Mouse (Mus musculus) kidney, embryonic 15.5 days (tissue): ENCODE results near the gene Msi1. TPM values are rescaled to one million over a fixed set of nuclear protein-coding genes. Genes with fewer than 3 reads are reported as not detected.

ENCODE experiments used
- ATAC-seq: fragments of 200-750 bp; cut with Nextera tagmentation; replicated peaks from 2 replicates; pipeline ENCODE4 v1.8.0; 2017; ENCODE audit warnings: moderate TSS enrichment; ENCODE audit not compliant: low FRiP score
- H3K27ac ChIP-seq: fragments of 300-500 bp; sonication (generic); 2 replicates; pipeline ENCODE4 v1.5.1; 2015; ENCODE audit warnings: mild to moderate bottlenecking, inconsistent platforms
- H3K27me3 ChIP-seq: fragments of 300-500 bp; sonication (generic); 2 replicates; pipeline ENCODE4 v1.6.1; 2015; ENCODE audit warnings: inconsistent platforms
- H3K36me3 ChIP-seq: fragments of 300-500 bp; sonication (generic); 2 replicates; pipeline ENCODE4 v1.6.1; 2015; ENCODE audit warnings: inconsistent platforms
- H3K4me1 ChIP-seq: fragments of 300-500 bp; sonication (generic); 2 replicates; pipeline ENCODE4 v1.6.1; 2015; ENCODE audit warnings: inconsistent platforms
- H3K4me2 ChIP-seq: fragments of 300-500 bp; sonication (generic); 2 replicates; pipeline ENCODE4 v1.6.1; 2015; ENCODE audit warnings: moderate library complexity, mild to moderate bottlenecking, inconsistent platforms
- H3K4me3 ChIP-seq: fragments of 300-500 bp; sonication (generic); replicated peaks from 2 replicates; pipeline ENCODE4 v1.5.1; 2015; ENCODE audit warnings: mild to moderate bottlenecking, inconsistent platforms
- H3K9ac ChIP-seq: fragments of 300-500 bp; sonication (generic); 2 replicates; pipeline ENCODE4 v1.6.1; 2015; ENCODE audit warnings: mild to moderate bottlenecking, inconsistent platforms
- H3K9me3 ChIP-seq: fragments of 300-500 bp; sonication (generic); replicated peaks from 2 replicates; pipeline ENCODE4 v1.6.1; 2016; ENCODE audit warnings: inconsistent platforms
- WGBS: fragments of 180-500 bp; shearing (Covaris S2); methylation state at CpG from one replicate; pipeline ENCODE4 v1.1.7; 2015; ENCODE audit warnings: mixed read lengths; 5-methylcytosine and 5-hydroxymethylcytosine counted together
- polyA plus RNA-seq: library from polyadenylated mRNA; unstranded; fragments of >200 nt; fragmentation: Nextera tagmentation; extraction: Ambion mirVana; gene quantifications from 2 replicates; pipeline ENCODE4 v1.2.1, GENCODE M21; 2015

Gene Msi1
- polyA plus RNA-seq, 1 experiment from 2014 or later, result 22.0 TPM

DNA sequence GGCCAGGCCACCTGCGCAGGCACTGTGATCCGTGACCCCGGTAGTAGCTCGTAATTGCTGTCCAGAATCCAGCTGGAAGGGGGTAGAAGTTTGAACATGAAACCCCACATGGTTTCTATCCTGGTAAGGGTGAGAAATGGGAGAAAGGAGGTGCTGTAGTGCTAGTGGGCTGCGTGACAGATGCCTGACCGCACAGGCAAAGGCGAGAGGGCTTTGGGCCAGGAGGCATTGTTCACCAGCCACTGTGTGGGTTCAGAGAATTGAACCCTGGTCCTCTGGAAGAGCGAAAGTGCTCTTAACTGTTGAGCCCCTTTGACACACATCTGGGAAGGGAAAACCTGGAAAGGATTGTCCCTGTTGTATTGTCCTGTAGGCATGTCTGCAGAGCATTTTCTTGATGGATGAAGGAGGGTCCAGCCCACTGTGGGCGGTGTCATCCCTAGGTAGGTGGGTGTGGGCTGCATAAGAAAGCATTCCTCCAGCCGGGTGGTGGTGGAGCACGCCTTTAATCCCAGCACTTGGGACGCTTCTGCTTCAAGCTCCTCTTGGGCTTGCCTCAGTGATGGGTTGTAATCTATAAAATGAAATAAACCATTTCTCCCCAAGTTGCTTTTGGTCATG, 46.8 kb downstream of the Msi1 start:
- H3K36me3 ChIP-seq, result peaks cover 13% of the 10 kb centered on the region; the same call in 1 of the 2 replicates
- H3K9ac ChIP-seq, result no peak overlapping the region
- H3K4me3 ChIP-seq, result peak overlapping the region; percentile 43
- peak overlapping the region; percentile 59 for H3K27ac ChIP-seq
- ATAC-seq, result peak; percentile 63
- H3K4me1 ChIP-seq, result peaks cover 19% of the 10 kb centered on the region
- H3K9me3 ChIP-seq, result no peaks in the 10 kb centered on the region
- WGBS, result 31% methylated on average over 12 of the region's 12 CpGs
- peak overlapping the region; percentile 63 for H3K4me2 ChIP-seq
- no peaks in the 10 kb centered on the region for H3K27me3 ChIP-seq

GRCm38 (mm10) chr5:115479561-115479960, 50.2 kb downstream of the Msi1 start:
- Histone ChIP-seq H3K4me2 (no peak overlapping the region), H3K4me1 (peaks cover 38% of the 10 kb centered on the region), H3K36me3 (peaks cover 13% of the 10 kb centered on the region; the same call in 1 of the 2 replicates), H3K27me3 (no peaks in the 10 kb centered on the region), H3K9me3 (no peaks in the 10 kb centered on the region), H3K9ac (no peak overlapping the region), H3K27ac (no peak overlapping the region), H3K4me3 (no peak overlapping the region)
- ATAC-seq, result no peak
- 61% methylated on average over 15 of the region's 15 CpGs for WGBS

DNA sequence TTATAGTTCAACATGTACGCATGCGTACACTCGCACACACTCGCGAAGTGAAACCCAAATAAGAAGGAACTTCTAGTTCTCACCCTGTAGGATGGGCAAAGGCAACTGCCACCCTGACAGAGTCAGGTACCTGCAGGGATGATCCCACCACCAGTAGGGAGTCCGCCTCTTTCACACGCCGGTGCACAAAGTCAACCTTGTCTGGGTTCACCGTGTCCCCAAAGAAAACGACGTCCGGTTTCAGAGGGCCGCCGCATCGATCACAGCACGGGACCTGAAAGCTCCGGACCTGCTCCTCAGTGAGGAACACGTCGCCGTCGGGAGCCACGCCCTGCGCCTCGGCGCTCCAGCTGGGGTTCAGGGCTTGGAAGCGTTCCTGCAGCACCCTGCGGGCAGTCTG, 50.7 kb downstream of the Msi1 start:
- 28% methylated on average over 27 of the region's 27 CpGs for WGBS
- peaks cover 43% of the 10 kb centered on the region for H3K4me1 ChIP-seq

DNA sequence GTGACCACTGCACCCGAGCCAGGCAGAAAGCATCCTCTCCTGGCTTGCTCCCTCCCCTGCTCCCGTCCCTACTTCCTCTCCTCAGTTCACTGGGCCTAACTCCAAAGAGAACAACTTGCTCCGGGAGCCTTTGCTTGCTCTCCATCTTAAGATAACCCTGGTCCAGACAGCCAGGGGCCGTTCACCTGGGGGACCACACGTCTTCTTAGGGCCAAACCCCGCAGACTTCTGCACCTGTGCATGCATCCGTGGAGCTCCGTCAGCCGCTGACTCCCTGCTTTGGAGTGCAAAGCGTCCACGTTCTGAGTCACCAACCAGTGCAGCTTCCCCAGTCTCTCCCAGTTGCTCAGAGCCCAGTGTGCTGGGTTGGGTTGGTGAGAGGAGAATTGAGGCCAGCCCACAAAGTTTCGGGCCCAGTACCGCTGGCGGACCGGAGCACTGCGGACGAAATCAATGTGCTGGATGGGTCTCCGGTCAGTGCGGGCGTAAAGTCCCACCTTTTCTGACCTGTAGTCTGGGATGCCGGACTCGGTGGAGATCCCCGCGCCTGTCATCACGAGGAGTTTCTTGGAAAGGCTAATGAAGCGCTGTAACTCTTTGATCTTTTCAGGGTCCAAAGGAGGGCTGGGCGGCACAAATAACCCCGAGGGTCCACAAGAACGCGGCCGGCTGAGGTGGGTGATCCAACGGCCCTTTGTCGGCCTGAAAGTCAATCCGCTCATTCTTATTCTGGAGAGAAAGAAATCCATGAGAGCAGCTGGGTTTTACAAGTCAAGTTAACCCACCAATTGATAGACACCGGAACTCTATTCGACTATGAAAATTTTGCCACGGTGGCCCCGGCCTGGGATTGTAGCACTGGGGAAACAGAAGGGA, 53.2 kb downstream of the Msi1 start:
- peak overlapping the region; percentile 4; the same call in 1 of the 2 replicates for H3K9ac ChIP-seq
- H3K36me3 ChIP-seq, result peaks cover 11% of the 10 kb centered on the region; the same call in 1 of the 2 replicates
- H3K4me3 ChIP-seq, result peak overlapping the region; percentile 22
- peak overlapping the region; percentile 41 for H3K4me2 ChIP-seq
- no peaks in the 10 kb centered on the region for H3K9me3 ChIP-seq
- H3K27ac ChIP-seq, result peak overlapping the region; percentile 4; the same call in 1 of the 2 replicates
- ATAC-seq, result no peak
- no peaks in the 10 kb centered on the region for H3K27me3 ChIP-seq
- H3K4me1 ChIP-seq, result peaks cover 40% of the 10 kb centered on the region
- 25% methylated on average over 38 of the region's 38 CpGs for WGBS

More for the DNA sequence above, 50.7 kb downstream of the Msi1 start:
- peak overlapping the region; percentile 53 for H3K4me2 ChIP-seq
- ATAC-seq, result no peak
- H3K36me3 ChIP-seq, result peaks cover 13% of the 10 kb centered on the region; the same call in 1 of the 2 replicates
- H3K27me3 ChIP-seq, result no peaks in the 10 kb centered on the region
- no peak overlapping the region for H3K9ac ChIP-seq
- H3K4me3 ChIP-seq, result peak overlapping the region; percentile 25
- H3K9me3 ChIP-seq, result no peaks in the 10 kb centered on the region
- no peak overlapping the region for H3K27ac ChIP-seq

DNA sequence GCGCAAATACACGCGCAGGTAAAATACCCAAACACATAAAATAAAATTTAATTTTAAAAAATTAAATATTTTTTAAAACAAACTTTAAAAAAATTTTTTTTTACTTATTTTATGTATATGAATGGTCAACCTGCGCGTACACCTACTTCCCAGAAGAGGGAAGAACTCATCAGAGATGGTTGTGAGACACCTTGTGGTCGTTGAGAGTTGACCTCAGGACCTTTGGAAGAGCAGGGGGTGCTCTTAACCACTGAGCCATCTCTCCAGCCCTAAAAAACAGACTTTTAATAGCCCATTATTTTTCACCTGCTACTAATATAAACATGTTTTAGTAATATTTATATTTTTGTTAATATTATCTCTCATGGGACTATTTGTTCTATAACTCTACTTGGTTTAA, 54.0 kb downstream of the Msi1 start:
- Histone ChIP-seq H3K4me3 (peak overlapping the region; percentile 22; the same call in 1 of the 2 replicates), H3K27me3 (no peaks in the 10 kb centered on the region), H3K4me1 (peaks cover 40% of the 10 kb centered on the region), H3K27ac (no peak overlapping the region), H3K9me3 (no peaks in the 10 kb centered on the region), H3K36me3 (peaks cover 5% of the 10 kb centered on the region; the same call in 1 of the 2 replicates), H3K4me2 (peak overlapping the region; percentile 41; the same call in 1 of the 2 replicates), H3K9ac (no peak overlapping the region)
- no peak for ATAC-seq
- 32% methylated on average over 6 of the region's 6 CpGs for WGBS

DNA sequence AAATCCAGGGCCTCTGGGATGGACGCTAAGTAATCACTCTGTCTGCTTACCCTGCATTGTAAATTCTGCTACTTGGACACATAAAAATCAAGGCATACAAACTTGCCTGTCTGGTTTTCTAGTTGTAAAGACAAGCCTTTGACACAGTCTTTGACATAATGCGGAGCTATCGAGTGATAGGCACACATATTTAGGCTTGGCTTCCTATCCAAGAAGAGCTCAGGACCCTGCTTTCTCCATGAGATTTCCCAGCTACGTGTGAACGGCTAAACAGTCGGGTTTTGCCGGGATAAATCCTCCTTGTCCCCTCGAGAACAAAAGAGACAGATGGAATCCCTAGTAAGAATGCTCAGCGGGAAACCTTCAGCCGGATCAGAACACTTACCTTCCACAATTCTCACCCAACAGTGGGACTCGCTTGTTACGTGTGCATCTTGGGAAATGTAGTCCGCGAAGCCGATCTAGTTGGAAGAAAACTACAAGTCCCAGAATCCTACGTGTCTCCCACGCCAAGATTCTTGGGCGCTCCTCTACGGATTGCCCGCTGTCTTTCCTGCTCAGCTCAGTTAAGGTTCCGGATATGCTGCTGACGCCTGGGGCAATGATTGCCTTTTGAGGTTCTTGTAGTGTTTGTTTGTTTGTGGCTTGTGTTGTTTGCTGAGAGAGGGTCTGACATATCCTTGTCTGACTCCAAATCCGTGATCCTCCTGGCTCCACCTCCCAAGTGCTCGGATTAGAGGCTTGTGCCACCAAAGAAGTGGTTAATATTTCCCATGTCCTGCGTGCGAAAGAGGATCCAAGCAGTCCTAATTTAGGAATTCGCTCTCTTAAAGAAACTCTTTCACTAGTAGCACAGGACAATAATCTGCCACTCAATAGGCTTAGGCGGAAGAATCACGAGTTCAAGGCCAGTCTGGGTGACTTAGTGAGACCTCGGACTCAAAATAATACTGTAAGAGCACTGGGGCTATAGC, 54.8 kb downstream of the Msi1 start, which contains the start of gene Sirt4:
Gene Sirt4 (minus strand): TSS at position 779 of the 974 bp plus-strand sequence.
- Histone ChIP-seq H3K9ac (peak within 1 kb of the TSS; percentile 52), H3K27me3 (no peaks in the 10 kb centered on the region), H3K9me3 (no peaks in the 10 kb centered on the region), H3K4me1 (peaks cover 45% of the 10 kb centered on the region), H3K4me2 (peak within 1 kb of the TSS; percentile 70), H3K36me3 (peaks cover 5% of the 10 kb centered on the region; the same call in 1 of the 2 replicates), H3K27ac (peak within 1 kb of the TSS; percentile 85), H3K4me3 (peak within 1 kb of the TSS; percentile 49)
- peak; percentile 86 for ATAC-seq
- WGBS, result 7% methylated on average over 30 of the region's 30 CpGs

GRCm38 (mm10) chr5:115484996-115485395, 55.6 kb downstream of the Msi1 start:
- peak overlapping the region; percentile 85 for H3K27ac ChIP-seq
- peak overlapping the region; percentile 49 for H3K4me3 ChIP-seq
- H3K36me3 ChIP-seq, result no peaks in the 10 kb centered on the region
- H3K4me1 ChIP-seq, result peaks cover 44% of the 10 kb centered on the region
- H3K9me3 ChIP-seq, result no peaks in the 10 kb centered on the region
- H3K27me3 ChIP-seq, result no peaks in the 10 kb centered on the region
- H3K4me2 ChIP-seq, result peak overlapping the region; percentile 70
- ATAC-seq, result no peak
- no peak overlapping the region for H3K9ac ChIP-seq
- 65% methylated on average over 5 of the region's 5 CpGs for WGBS

GRCm38 (mm10) chr5:115485489-115486205, 56.2 kb downstream of the Msi1 start:
- H3K36me3 ChIP-seq, result no peaks in the 10 kb centered on the region
- H3K27ac ChIP-seq, result peak overlapping the region; percentile 54
- peaks cover 39% of the 10 kb centered on the region for H3K4me1 ChIP-seq
- H3K4me2 ChIP-seq, result no peak overlapping the region
- no peak for ATAC-seq
- no peaks in the 10 kb centered on the region for H3K9me3 ChIP-seq
- 64% methylated on average over 18 of the region's 18 CpGs for WGBS
- no peak overlapping the region for H3K9ac ChIP-seq
- H3K27me3 ChIP-seq, result no peaks in the 10 kb centered on the region
- no peak overlapping the region for H3K4me3 ChIP-seq

DNA sequence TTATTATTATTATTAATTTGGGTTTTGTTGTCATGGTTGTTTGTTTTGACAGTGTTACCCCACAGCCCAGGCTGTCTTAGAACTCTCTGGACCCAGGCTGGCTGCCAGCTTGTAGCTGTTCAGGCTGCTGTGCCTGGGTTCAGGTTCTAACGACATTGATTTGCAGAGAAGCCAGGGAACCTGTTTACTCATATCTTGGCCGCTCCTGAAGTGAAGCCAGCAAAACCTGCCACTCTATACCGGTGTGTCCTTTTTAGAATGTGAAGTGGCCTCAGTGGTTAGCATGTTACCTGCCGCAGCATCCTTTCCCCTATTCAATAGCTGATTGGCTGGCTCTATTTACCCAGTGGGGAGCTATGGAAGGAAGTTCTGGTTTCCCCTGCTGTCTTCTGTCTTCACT, 57.3 kb downstream of the Msi1 start:
- no peaks in the 10 kb centered on the region for H3K9me3 ChIP-seq
- no peaks in the 10 kb centered on the region for H3K36me3 ChIP-seq

GRCm38 (mm10) chr5:115487353-115487752, 58.0 kb downstream of the Msi1 start:
- no peaks in the 10 kb centered on the region for H3K9me3 ChIP-seq
- no peak for ATAC-seq
- no peaks in the 10 kb centered on the region for H3K27me3 ChIP-seq
- no peak overlapping the region for H3K27ac ChIP-seq
- no peak overlapping the region for H3K9ac ChIP-seq
- no peak overlapping the region for H3K4me3 ChIP-seq
- H3K4me1 ChIP-seq, result peaks cover 50% of the 10 kb centered on the region
- no peaks in the 10 kb centered on the region for H3K36me3 ChIP-seq
- no peak overlapping the region for H3K4me2 ChIP-seq
- WGBS, result 86% methylated on average over 8 of the region's 8 CpGs

More for the DNA sequence above, 57.3 kb downstream of the Msi1 start:
- peaks cover 48% of the 10 kb centered on the region for H3K4me1 ChIP-seq
- no peak for ATAC-seq
- H3K4me3 ChIP-seq, result no peak overlapping the region
- WGBS, result 47% methylated on average over 4 of the region's 4 CpGs
- no peak overlapping the region for H3K9ac ChIP-seq
- no peak overlapping the region for H3K27ac ChIP-seq
- no peak overlapping the region for H3K4me2 ChIP-seq
- H3K27me3 ChIP-seq, result no peaks in the 10 kb centered on the region
